ENCODE assay signal across 8 mouse cellular contexts in the genomic region with DNA sequence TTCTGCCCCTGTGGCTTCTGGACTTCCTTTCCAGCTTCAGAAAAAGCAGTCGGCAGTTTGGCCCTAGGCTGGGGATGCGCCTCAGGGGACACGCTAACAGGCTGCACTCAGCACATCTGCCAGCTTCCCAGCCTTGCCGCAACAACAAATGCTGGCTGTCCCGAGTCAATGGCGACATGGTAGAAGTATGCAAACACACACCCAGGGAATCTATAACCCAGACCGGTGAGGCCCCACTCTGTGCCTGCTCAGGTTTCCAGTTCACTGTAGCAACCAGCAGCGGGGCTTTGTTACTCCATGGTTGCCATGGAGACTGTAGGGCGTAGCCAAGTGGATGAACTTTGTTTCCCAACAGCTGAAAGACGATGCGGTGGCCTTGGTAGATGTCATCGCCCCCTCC. TPM values are rescaled to one million over a fixed set of nuclear protein-coding genes. Genes with fewer than 3 reads are reported as not detected.
DNase-seq lines count a peak whose midpoint lies in the region; ATAC-seq and TF ChIP-seq lines count a peak whose summit lies in the region.

No protein-coding gene starts in this region.

- ATAC-seq in embryonic facial prominence, embryonic 12.5 days (ENCODE audit: insufficient number of reproducible peaks, insufficient read depth, low FRiP score, low TSS enrichment) = peak; percentile 86
- ATAC-seq in liver, embryonic 16.5 days (ENCODE audit: low read depth) = 0 out of 2 replicates have a peak, but pooled peaks have one; percentile 16
- no peak for ATAC-seq in activated CD4-positive, CD25-positive, alpha-beta regulatory T cell, adult 4 months

- no peak for TF ChIP-seq POLR2A in kidney, adult 2 months (IDR thresholded peaks at IDR 0.05; ENCODE audit: low read depth, low read length)

- H3K9ac ChIP-seq in embryonic facial prominence, embryonic 12.5 days = no peak overlapping the region
- H3K9ac ChIP-seq in liver, embryonic 16.5 days (ENCODE audit: low read depth, low read length) = no peak overlapping the region

- DNase-seq in kidney, adult 2 months = peak; percentile 50
- DNase-seq in kidney, adult 9 months = no peak
- peak; percentile 85 for DNase-seq in hindbrain, embryonic 10.5 days (ENCODE audit: low spot score)
- peak; percentile 88 for DNase-seq in skeletal muscle tissue, adult 2 months (ENCODE audit: low read depth, low spot score)
- no peak for DNase-seq in left cerebral cortex, postnatal 14 days (ENCODE audit: low spot score in 2 of 2)

- TF ChIP-seq CTCF in kidney, adult 2 months (conservative IDR thresholded peaks at IDR 0.05; ENCODE audit: insufficient read depth, insufficient read length, low read depth, low read length) = no peak

- peak overlapping the region; percentile 29; the same call in 1 of the 2 replicates for H3K4me2 ChIP-seq in embryonic facial prominence, embryonic 12.5 days (replicated peaks)
- H3K4me2 ChIP-seq in liver, embryonic 16.5 days (ENCODE audit: low read depth, low read length) = no peak overlapping the region

- H3K27ac ChIP-seq in kidney, adult 2 months (ENCODE audit: insufficient read depth, low read depth, low read length) = no peak overlapping the region
- H3K27ac ChIP-seq in embryonic facial prominence, embryonic 12.5 days = peak overlapping the region; percentile 82
- peak overlapping the region; percentile 81 for H3K27ac ChIP-seq in hindbrain, embryonic 10.5 days
- no peak overlapping the region for H3K27ac ChIP-seq in liver, embryonic 16.5 days (ENCODE audit: low read length)

- H3K36me3 ChIP-seq in kidney, adult 2 months (ENCODE audit: control insufficient read depth, insufficient read depth, low read length) = no peaks in the 10 kb centered on the region
- no peaks in the 10 kb centered on the region for H3K36me3 ChIP-seq in embryonic facial prominence, embryonic 12.5 days
- 0 out of 2 replicates have a peak, but pooled peaks cover 4% of the 10 kb centered on the region for H3K36me3 ChIP-seq in hindbrain, embryonic 10.5 days
- H3K36me3 ChIP-seq in liver, embryonic 16.5 days (ENCODE audit: control insufficient read depth, insufficient read depth) = no peaks in the 10 kb centered on the region

- WGBS in kidney, adult 2 months = 39% methylated on average over 12 of the region's 12 CpGs
- WGBS in embryonic facial prominence, embryonic 12.5 days = 8% methylated on average over 12 of the region's 12 CpGs
- WGBS in hindbrain, embryonic 10.5 days = 5% methylated on average over 12 of the region's 12 CpGs
- WGBS in liver, embryonic 16.5 days (ENCODE audit: insufficient replicate concordance) = 45% methylated on average over 12 of the region's 12 CpGs

- no peaks in the 10 kb centered on the region for H3K9me3 ChIP-seq in embryonic facial prominence, embryonic 12.5 days
- H3K9me3 ChIP-seq in hindbrain, embryonic 10.5 days = no peaks in the 10 kb centered on the region
- no peaks in the 10 kb centered on the region for H3K9me3 ChIP-seq in liver, embryonic 16.5 days (replicated peaks; ENCODE audit: control insufficient read depth, low read length)

- no peaks in the 10 kb centered on the region for H3K27me3 ChIP-seq in kidney, adult 2 months (replicated peaks; ENCODE audit: control insufficient read depth, insufficient read depth, low read length)
- H3K27me3 ChIP-seq in embryonic facial prominence, embryonic 12.5 days = no peaks in the 10 kb centered on the region
- H3K27me3 ChIP-seq in hindbrain, embryonic 10.5 days (ENCODE audit: insufficient read depth, poor library complexity, severe bottlenecking) = no peaks in the 10 kb centered on the region
- H3K27me3 ChIP-seq in liver, embryonic 16.5 days (ENCODE audit: control insufficient read depth, insufficient read depth, low read depth, low read length) = no peaks in the 10 kb centered on the region

- no peak overlapping the region for H3K4me3 ChIP-seq in kidney, adult 2 months (ENCODE audit: insufficient read depth, low read depth, low read length)
- no peak overlapping the region for H3K4me3 ChIP-seq in embryonic facial prominence, embryonic 12.5 days
- H3K4me3 ChIP-seq in hindbrain, embryonic 10.5 days = peak overlapping the region; percentile 27
- H3K4me3 ChIP-seq in liver, embryonic 16.5 days (ENCODE audit: low read depth, low read length) = no peak overlapping the region

- intact Hi-C loops in left cerebral cortex, postnatal 14 days (cut with DNase I) = no loop called here

- no peaks in the 10 kb centered on the region for H3K4me1 ChIP-seq in kidney, adult 2 months (ENCODE audit: control insufficient read depth, insufficient read depth, low read length)
- peaks cover 22% of the 10 kb centered on the region for H3K4me1 ChIP-seq in embryonic facial prominence, embryonic 12.5 days
- peaks cover 38% of the 10 kb centered on the region for H3K4me1 ChIP-seq in hindbrain, embryonic 10.5 days (replicated peaks)
- no peaks in the 10 kb centered on the region for H3K4me1 ChIP-seq in liver, embryonic 16.5 days (ENCODE audit: control insufficient read depth, low read depth, low read length)

RNA-seq across cellular contexts. Expression of a gene that starts 26.5 kb away (rescaled TPM):
- 77.9 and 83.6 TPM in 2 replicates for polyA plus RNA-seq in kidney, adult 2 months (2012; rRNA removed)
- polyA plus RNA-seq in embryonic facial prominence, embryonic 12.5 days (2016; fragmentation: Nextera tagmentation; extraction: Ambion mirVana) = 12.5 and 13.4 TPM in 2 replicates
- 10.9 and 14.2 TPM in 2 replicates for polyA plus RNA-seq in hindbrain, embryonic 10.5 days (2016; fragmentation: Nextera tagmentation; extraction: Ambion mirVana)
- 4.3 and 4.4 TPM in 2 replicates for polyA plus RNA-seq in liver, embryonic 16.5 days (2015; fragmentation: Nextera tagmentation; extraction: Ambion mirVana)
- total RNA-seq in left cerebral cortex, postnatal 14 days (2021) = 10 to 100 TPM; 24.8 to 29.5 TPM
- 10 to 100 TPM; 21.5 to 26.4 TPM for polyA plus RNA-seq in activated CD4-positive, CD25-positive, alpha-beta regulatory T cell, adult 4 months (2017; shearing (Covaris generic))

RNA-seq across cellular contexts. Expression of a gene that starts 34.5 kb away (rescaled TPM):
- 4.4 and 4.5 TPM in 2 replicates for polyA plus RNA-seq in kidney, adult 2 months (2012; rRNA removed)
- 10.6 and 10.8 TPM in 2 replicates for polyA plus RNA-seq in embryonic facial prominence, embryonic 12.5 days (2016; fragmentation: Nextera tagmentation; extraction: Ambion mirVana)
- 8.2 and 9.1 TPM in 2 replicates for polyA plus RNA-seq in hindbrain, embryonic 10.5 days (2016; fragmentation: Nextera tagmentation; extraction: Ambion mirVana)
- 2.2 and 2.4 TPM in 2 replicates for polyA plus RNA-seq in liver, embryonic 16.5 days (2015; fragmentation: Nextera tagmentation; extraction: Ambion mirVana)
- total RNA-seq in left cerebral cortex, postnatal 14 days (2021) = 1 to 10 TPM; 6.9 to 7.4 TPM
- 1 to 10 TPM; 1.5 to 2.3 TPM for polyA plus RNA-seq in activated CD4-positive, CD25-positive, alpha-beta regulatory T cell, adult 4 months (2017; shearing (Covaris generic))

Comparison
In these comparisons a context has a peak if more than half of its experiments do, and no peak if none do; other contexts are left out.
1. DNase-seq: peak in kidney, adult 2 months (single experiment), hindbrain, embryonic 10.5 days (single experiment) and skeletal muscle tissue, adult 2 months (single experiment); none in kidney, adult 9 months (single experiment) and left cerebral cortex, postnatal 14 days (0 of 2).
2. H3K27ac ChIP-seq: peak in embryonic facial prominence, embryonic 12.5 days (single experiment) and hindbrain, embryonic 10.5 days (single experiment); none in kidney, adult 2 months (single experiment) and liver, embryonic 16.5 days (single experiment).